Mouse (Mus musculus) lung, postnatal 4 days (tissue): Measurements from ENCODE around the gene Birc6.

ENCODE experiments used
- DNase-seq, 2 experiments: peaks; one replicate each; pipeline ENCODE4 v3.0.0; 2021

The Birc6 gene

DNA sequence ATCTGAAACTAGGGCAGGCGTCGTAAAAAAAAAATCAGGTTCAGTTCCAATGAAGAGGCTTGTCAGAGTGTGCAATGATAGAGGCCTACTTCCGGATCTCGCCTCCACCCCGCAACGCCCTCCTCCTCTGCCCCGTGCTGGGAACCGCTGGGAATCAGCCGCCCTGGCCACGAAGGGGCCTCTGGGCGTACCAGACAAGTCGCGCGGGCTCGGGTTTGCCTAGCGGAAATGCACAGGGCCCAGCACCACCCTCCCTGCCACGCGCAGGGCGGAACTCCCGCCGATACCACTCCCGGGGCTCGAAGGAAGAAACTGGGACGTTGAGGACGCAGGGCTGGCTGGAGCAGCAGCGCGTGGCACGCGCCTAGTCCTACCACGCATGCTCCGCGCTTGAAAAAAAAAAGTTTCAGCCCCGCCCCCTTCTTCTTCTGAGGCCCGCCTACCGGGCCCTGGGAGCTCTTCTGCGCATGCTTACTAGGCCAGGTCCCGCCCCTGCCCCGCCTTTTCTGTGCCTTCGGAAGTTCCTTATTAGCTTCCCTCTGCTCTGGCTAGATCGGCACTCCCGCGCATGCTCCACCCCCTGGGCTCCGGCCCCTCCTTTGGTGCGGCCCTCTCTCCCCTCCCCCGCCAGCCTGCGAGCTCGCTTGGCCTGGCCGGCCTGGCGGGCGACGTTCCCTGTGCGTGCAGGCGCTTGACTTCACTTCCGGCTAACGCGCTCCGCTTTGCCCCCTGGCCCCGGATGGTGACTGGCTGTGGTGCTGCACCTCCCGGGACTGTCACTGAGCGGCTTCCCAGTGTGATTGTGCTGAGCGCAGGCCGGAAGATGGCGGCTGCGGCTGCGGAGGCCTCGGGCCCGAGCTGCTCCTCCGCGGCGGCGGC, at the start of gene Birc6:
TSS of gene Birc6 (plus strand) at position 567 of the 879 bp plus-strand sequence.
- peak; percentile 100 for DNase-seq

DNA sequence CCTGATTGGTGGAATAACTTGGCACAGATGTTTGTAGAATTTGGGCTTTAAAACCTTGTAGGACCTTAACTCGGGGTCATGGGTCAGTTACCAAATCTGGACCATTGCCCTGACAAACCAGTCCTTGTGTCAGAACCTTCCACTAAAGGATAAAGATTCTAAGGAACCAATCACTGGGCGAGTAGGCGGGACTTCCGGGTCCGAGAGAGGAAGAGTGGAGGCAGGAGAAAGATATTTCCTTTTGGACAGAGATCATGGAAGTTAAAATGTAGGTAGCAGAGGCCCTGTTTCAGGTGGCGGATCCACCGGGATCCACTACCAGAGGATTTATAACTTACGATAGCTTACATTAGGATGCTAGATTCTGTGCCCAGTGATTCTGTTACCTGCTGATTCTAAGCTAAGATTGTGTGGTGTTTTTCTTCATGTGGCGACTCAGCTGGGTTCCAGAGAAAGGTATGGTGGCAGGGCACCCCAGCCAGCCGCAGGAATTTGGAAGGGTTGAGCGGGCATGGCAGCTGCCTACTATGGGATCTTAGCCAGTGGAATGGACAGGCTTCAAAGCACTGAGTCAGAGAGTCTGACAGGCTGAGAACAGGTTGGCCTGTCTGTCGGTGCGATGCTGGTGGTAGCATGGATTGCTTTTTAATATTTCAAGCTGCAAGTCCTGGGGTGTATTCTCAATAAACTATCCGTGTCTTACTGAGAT, 47.6 kb upstream of the Birc6 start:
- no peak for DNase-seq

DNA sequence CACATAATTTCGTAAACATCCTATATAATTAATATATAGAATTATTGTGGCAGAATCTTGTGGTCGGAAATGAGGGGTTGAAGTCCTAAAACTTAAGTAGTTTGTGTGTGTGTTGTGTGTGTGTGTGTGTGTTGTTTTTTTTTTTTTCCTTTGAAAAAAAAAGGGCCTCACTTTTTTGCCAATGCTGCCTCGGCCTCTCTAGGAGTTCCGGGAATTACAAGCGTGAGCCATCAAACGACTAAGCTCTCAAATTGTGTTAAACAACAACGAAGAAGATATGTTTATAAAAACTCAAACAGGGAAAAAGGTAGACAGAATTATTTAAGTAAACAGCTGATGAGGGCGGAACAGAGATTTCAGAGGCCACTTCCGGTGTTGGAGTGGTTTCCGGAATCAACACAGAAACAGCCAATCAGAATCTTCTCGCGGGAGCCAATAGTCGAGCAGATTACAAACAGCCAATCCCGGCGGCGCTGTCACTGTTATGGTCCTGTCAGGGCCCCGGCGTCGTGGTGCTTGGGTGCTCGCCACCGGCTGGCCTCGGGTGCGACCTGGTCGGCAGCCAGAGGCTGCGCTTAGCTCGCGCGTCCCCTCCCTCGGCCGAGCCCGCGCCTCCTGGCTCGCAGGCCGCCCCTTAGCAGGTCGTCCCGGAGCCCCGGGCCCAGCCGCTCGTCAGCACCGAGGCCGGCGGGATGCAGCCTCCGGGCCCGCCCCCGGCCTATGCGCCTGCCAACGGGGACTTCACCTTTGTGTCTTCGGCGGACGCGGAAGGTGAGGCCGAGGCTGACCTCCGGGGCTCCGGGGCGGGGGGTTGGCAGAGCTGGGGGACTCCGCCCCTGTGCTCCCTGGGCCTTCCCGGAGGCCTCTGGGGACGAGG, 38.8 kb upstream of the Birc6 start, which contains the start of gene Yipf4:
TSS of gene Yipf4 (plus strand) at position 470 of the 877 bp plus-strand sequence.
- DNase-seq: peak; percentile 96 to 97

DNA sequence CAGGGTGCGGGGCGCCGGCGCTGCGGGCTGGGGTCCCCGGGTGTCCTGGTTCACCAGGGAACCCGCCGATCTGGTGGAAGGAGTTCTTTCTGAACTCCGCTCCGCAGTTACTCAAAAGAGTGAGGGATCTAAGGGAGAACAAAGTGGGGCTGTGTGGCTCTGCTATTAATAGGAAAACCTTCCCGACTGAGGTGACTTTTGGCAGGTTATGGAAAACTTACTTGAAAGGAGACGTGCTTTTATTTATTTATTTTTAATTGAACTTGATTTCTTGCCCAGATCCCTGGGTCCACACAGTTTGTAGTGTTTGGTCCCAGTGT, 38.2 kb upstream of the Birc6 start:
- DNase-seq: no peak

DNA sequence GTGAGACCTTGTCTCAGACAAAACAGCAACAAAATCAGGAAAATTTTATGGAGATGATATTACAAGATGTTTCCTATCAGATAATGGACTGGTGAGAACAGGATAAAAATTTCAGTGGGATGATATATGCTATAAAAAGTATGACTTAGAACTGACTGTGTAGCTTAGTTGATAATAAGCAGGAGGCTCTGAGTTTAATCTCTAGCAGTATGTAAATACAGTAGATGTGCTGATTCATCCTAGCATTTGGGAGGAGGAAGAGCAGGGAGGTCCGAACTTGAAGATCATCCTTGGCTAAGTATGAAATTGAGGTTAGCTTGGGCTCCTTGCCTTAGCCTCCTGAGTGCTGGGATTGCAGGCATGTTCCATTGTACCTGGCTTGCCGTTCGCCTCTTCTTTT, 36.5 kb upstream of the Birc6 start:
- DNase-seq: no peak

DNA sequence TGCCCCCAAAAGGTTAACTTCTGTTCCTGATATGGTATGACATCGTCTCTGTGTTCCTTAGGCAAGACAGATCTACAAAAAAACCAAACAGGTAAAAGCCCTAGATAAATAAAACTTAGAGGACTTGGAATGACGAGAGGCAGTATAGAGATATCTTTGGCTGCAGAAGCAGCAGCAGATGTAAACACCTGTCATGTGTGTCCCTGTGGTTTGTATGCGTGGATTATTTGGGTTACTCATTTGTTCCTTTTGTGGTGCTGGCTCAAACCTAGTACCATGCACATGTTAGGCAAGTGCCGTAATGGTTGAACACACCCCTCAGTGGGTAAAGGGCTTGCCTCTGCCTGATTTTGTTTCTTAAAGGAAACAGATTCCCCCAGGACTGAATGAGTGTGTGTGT, 27.9 kb upstream of the Birc6 start:
- DNase-seq: no peak

DNA sequence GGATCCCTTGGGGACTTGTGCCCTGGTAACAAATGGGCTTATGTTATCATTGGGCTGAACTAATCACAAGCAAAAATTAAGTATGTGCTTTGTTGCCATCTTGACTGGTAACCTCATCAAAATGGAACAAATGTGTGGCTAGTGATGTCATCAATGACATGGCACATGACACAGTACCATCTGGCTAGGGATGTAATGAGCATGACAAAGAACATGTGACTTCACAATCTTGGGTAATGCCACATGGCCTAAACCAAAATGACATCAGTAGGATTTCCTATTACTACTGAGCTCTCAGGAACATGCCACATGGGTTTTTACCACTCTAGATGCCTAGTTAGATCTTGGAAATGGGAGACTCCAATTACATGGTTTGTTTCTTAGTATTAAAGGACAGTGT, 27.0 kb upstream of the Birc6 start:
- DNase-seq: no peak

DNA sequence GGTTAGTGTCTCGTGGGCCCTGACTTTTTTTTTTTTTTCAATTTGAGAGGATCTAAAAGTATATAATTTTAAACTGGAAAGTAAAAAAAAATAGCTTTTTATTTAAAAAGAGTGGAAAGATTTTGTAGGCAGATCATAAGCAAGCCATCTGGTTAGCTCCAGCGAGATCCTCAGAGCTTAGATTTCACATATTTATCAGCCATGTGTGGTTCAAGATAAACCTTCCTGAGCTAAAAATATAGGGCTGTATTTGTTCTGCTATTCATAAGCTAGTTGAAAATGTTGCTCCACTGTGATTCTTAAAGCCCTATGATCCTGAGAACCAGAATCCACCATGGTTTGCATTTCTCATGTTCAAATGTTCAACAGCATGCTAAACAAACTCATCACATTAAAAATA, 20.2 kb upstream of the Birc6 start:
- DNase-seq: no peak

DNA sequence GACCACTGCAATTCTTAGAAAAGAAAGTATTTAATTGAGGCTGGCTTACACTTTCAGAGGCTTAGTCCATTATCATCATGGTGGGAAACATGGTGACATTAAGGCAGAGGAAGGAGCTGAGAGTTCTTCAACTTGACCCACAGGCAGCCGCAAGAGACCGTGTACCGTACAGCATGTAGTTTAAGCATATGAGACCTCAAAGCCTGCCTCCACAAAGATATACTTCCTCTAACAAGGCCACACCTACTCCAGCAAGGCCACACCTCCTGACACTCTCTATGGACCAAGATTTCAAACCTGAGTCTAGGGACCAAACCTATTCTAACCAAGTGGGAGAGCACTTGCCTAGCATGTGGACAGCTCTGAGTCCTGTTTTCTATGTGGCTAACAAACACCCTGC, 19.5 kb upstream of the Birc6 start:
- no peak for DNase-seq

DNA sequence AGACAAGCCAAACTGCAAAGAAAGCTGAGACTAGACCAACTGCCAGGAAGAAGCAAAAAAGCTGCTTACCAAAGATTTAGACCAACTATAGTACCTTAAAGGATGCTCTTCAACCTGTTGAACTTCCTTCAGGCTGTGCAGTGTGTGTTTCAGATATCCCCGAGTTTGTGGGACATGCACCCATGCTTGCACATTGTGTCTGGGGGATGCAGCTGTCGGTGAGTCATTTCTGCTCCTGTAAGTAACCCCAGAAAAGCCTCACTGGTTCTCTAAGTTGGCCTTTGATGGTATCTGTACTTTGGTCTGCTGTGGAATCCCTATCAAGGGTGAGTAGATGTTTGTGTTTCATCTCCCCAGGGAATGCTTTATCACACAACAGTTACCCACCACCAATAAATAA, 15.8 kb upstream of the Birc6 start:
- no peak for DNase-seq

DNA sequence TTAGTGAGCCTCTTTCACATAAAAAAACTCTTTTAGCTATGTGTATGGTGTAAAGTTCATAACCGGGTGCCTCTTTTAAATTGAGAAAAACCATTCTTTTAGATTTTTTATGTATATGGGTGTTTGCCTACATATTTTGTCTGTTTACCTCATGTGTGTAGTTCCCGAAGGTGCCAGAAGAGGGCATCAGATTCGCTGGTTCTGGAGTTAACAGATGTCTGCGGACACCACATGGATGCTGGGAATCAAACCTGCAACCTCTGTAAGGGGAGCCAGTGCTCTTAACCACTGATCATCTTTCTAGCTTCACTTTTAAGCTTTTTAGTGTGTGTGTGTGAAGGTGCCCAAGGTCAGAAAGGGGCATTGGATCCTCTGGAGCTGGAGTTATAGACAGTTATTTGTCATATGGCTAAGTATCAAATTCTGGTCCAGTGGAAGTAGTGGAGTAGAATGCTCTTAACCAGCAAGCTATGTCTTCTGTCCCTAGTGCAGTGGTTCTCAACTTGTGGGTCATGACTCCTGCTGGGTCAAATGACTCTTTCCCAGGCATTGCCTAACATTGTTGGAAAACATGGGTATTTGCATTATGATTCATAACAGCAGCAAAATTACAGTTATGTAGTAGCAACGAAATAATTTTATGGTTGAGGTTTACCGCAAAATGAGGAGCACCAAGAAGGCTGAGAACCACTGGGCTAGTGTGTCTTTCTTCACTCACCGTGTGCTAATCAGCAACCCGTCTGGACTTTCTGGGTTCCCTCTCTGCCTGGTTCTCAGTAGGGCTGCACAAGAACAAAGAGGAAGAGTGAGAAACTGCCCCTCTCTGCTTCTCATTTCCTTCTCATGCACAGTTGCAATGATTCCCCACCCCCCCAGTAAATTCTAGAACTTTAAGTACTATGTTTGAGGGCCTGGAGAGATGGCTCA, 5.0 kb upstream of the Birc6 start:
- DNase-seq: peak in 1 of 2 experiments; percentile 16

DNA sequence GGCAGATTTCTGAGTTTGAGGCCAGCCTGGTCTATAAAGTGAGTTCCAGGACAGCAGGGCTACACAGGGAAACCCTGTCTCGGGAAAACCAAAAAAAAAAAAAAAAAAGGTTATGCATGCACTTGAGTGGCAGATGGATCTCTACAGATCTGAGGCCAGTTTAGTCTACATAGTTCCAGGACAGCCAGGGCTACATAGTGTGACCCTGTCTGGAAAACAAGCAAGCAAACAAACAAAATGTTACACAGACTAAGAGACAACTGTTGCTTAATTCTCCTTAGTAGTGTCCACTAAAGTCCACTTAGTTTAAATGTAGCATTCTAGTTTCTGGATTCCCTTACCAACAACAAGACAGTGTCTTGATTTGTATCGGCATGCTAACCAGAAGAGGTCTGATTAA, 2.0 kb upstream of the Birc6 start:
- DNase-seq: no peak

DNA sequence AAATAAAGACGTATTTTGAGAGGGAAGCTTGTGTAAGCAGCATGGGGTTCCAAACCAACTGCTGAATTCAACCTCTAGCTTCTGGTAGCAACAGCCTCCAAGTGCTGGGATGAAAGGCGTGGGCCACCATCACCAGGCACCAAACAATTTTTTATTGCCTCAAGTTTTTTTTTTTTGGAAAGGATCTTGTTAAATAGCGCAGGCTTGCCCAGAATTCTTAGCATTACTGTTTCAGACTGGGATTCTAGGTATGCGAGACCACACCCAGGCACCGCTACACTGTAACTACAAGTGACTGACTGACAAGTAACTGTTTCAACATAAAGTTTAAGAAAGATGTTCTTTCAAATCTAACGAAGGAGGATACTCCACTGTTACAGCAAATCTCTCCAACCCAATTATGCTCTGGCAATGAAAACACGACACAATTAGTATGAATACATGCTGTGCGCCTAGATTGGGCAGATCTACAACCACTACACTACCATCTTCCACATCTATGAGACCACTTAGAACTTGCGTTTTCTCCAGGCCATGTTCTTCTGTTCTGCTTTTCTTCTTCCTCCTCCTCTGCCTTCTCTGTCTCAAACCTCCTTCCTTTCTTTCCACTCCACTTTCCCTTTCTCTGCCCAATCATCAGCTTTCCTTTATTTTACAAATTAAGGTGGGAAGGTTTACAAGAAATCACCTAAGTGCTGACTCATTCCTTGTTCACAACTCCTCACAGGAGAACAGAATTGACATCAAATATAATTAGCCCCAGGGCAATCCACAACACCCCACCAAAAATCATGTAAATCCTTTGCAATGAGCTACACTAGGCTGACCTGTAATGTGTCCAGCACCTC, 1.1 kb upstream of the Birc6 start:
- peak in 1 of 2 experiments; percentile 4 for DNase-seq

DNA sequence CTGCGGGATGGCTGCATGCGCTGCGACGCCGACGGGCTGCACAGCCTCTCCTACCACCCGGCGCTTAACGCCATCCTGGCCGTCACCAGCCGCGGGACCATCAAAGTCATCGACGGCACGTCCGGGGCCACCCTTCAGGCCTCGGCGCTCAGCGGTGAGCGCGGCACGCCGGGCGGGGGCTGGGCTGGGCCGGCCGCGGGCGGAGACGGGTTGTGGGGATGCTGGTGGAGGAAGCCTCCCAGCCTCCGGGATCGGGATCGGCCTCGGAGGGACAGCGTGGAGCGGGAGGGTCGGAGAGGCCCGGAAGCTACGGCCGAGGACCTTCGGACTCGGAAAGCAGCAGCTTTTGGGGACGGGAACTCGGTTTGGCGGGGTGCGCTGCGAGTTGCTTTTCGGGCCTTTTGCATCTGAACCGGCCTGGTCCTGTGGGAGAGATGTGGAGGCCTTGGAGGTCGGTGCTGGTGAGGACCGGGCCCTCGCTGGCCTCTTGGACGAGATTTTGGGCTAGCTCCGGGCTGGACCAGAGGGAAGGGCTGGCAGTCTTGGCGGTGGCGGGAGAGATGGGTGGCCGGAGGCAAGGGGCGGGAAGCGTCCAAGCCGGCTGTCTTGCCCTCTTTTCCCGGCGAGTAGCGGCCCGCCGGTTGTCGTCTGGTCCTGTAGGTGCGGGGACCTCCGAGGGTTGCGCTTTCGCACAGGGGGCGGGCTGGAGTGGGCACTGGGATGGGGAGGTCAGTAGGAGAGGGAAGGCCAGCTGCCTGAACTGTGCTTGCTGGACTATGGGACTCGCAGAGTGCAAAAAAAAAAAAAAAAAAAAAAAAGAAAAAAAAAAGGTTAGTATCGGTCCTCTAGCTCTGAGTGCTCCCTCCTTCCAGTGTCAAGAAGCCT, 795 bp downstream of the Birc6 start:
- no peak for DNase-seq

DNA sequence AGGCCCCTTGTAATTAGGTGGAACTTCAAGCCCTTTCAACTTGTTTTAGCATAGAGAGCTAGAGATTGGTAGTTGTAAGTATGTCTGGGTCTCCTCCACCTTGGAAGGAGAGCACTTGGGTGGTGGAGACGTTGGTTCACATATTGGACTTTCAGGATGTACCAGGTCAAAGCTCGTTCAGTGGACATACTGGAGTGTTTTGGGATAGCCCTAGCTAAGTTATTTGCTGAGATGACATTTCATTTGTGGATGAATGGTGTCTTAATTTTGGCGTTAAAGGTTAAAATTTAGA, 1.4 kb downstream of the Birc6 start:
- no peak for DNase-seq

DNA sequence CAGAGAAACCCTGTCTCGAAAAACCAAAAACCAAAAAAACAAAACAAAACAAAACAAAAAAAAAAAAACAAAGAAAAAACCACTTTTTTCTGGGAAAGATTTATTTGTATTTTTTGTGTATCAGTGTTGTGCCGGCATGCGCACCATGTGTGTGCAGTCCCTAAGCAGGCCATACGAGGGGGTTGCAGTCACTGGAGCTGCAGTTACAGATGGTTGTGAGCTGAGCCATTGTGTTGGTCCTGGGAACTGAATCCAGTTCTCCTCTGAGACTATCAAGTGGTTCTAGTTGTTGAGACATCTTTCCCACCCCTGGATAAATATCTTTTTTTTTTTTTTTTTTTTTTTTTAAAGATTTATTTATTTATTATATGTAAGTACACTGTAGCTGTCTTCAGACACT, 6.9 kb downstream of the Birc6 start:
- DNase-seq: no peak

DNA sequence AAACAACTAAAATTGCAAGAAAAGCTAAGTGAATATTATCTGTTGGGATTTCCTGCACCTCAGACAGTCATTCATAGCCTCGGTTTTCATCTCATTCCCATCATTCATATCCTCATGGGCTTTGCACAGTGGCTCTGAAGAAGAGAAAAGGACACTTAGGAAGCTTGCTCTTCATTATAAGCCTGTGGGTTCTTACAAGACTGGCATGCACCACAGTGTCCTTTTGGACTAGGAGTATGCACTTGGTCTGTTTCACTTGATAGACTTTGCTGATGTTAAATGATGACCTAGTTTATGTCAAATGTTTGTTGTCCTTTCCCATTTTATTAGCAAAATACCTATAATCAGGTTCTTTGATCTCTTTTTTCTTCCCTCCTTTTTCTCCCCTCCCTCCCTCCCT, 9.4 kb downstream of the Birc6 start:
- no peak for DNase-seq

DNA sequence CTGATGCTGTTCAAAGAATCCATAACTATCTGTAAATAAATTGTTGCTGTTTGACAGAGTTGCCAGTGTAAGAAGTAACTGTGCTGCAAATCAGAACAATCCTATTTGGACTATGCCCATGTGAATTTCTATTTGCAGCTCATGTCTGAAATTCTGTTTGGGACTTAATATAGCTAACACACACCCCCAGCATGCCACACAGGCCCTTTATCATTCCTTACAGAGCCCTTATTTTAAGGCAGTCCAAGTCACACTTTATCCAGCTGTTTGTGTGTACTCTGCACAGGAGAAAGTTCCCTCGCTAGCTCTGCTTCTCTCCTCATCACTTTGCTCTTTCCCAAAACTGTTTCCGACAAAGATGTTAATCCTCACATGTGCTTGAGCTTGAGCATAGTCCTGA, 15.5 kb downstream of the Birc6 start:
- DNase-seq: no peak

DNA sequence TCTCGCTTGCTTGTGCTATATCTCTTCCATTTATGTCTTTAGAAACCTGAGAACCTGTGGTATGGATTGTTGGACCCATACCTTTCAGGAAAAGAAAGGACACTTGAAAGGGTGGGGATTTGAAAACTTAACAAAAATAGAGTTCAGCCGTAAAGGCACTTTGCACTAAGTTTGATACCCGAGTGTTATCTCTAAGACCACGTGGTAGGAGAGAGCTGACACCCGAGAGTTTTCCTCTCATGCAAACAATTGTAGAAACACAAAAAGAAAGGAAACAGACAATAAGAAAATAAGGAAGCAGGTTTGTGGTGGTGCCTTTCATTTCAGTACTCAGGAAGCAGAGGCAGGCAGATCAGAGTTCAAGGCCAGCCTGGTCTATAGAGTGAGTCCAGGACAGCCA, 26.0 kb downstream of the Birc6 start:
- DNase-seq: no peak

DNA sequence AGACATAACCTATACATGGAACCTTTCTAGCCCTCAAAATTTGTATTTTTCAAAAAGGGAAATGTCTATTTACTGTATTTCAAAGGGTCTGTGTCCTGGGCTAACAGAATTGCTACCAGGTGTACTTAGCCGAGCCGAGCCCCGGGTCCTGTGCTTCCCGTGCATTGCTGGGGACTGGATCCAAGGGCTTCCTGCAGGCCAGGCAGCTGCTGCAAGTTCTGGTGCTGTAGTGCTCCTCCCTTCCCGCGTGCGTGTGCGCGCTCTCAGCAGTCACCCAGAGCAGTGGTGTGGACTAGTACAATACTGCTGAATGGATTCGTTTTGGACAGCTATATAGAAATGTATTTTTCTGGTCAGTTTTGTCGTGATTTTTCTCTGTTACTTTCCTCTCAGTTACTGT, 31.8 kb downstream of the Birc6 start:
- DNase-seq: no peak

DNA sequence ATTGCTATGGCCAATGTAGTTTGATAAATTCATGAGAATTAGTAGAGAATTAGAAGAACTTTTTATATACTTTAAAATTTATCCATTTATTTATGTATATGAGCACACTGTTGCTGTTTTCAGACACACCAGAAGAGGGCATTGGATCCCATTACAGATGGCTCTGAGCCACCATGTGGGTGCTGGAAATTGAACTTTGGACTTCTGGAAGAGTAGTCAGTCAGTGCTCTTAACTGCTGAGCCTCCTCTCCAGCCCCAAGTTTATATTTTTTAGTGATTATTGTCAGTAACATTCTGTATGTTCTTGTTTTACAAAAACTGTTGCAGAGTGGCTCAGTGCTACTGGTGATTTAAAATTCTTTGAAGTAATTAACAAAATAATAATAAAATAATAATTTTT, 36.1 kb downstream of the Birc6 start:
- no peak for DNase-seq
